Mouse (Mus musculus) CD4-positive, CD25-positive, alpha-beta regulatory T cell (primary cell): Measurements from ENCODE around the gene Meig1. TPM values are rescaled to one million over a fixed set of nuclear protein-coding genes. Genes with fewer than 3 reads are reported as not detected.

Experiments
- polyA plus RNA-seq: library from polyadenylated mRNA; unstranded; fragments of 100-300 nt; shearing (Covaris generic); gene quantifications from one replicate; pipeline ENCODE4 v1.2.1, GENCODE M21; 2017

The Meig1 gene
- not detected for polyA plus RNA-seq

GRCm38 (mm10) chr2:3422548-3422947, at the start of gene Meig1:
Gene Meig1 (minus strand): TSS chr2:3422648.

GRCm38 (mm10) chr2:3423841-3424578, 1.6 kb upstream of the Meig1 start, which contains the start of gene Dclre1c:
Gene Dclre1c (plus strand): TSS chr2:3424131.

GRCm38 (mm10) chr2:3397110-3397509, 25.3 kb downstream of the Meig1 start, which contains the start of gene Olah:
Gene Olah (minus strand): TSS chr2:3397210.

Other genes with a start within 250 kb of the Meig1 start
- gene Nmt2, start 138.4 kb downstream of the Meig1 start, polyA plus RNA-seq: 11.7 TPM
- 21.2 TPM for gene Rpp38, start 90.0 kb downstream of the Meig1 start, polyA plus RNA-seq
- not detected for gene Acbd7, start 86.5 kb downstream of the Meig1 start, polyA plus RNA-seq
- gene Olah, start 25.4 kb downstream of the Meig1 start, polyA plus RNA-seq: not detected
- gene Dclre1c, start 1.5 kb upstream of the Meig1 start, polyA plus RNA-seq: 19.1 TPM
- 1.8 TPM for gene Suv39h2, start 52.4 kb upstream of the Meig1 start, polyA plus RNA-seq
- 4.4 TPM for gene Gm45902, start 90.1 kb upstream of the Meig1 start, polyA plus RNA-seq
- gene Hspa14, start 90.2 kb upstream of the Meig1 start, polyA plus RNA-seq: 109 TPM
- gene Cdnf, start 90.4 kb upstream of the Meig1 start, polyA plus RNA-seq: 0.49 TPM
- gene Fam107b, start 147.8 kb upstream of the Meig1 start, polyA plus RNA-seq: 363 TPM